Mouse (Mus musculus) adrenal gland, postnatal 4 days (tissue): ENCODE measurements around the gene Amph. TPM values are rescaled to one million over a fixed set of nuclear protein-coding genes. Genes with fewer than 3 reads are reported as not detected.
A peak's percentile ranks its signal among the peaks of the same experiment; 100 is the strongest.

ENCODE experiments used
- DNase-seq, 2 experiments: peaks; one replicate each; pipeline ENCODE4 v3.0.0; 2021 to 2022; ENCODE audit warnings: low spot score in 2 of 2, mixed read lengths in 2 of 2
- total RNA-seq, 2 experiments: library from RNA; stranded (reverse); gene quantifications; 2 replicates each; pipeline ENCODE4 v1.2.3; 2021

Gene Amph
- total RNA-seq, 2 experiments from 2014 or later = 6.4 to 8.6 TPM

GRCm38 (mm10) chr13:19138550-19138949, 190.5 kb downstream of the Amph start:
- no peak for DNase-seq

GRCm38 (mm10) chr13:19139104-19139503, 191.1 kb downstream of the Amph start:
- no peak for DNase-seq

- no peak for DNase-seq
Observed at GRCm38 (mm10) chr13:19139771-19140170, 191.8 kb downstream of the Amph start.

GRCm38 (mm10) chr13:19143766-19144165, 195.8 kb downstream of the Amph start:
- DNase-seq = no peak

DNA sequence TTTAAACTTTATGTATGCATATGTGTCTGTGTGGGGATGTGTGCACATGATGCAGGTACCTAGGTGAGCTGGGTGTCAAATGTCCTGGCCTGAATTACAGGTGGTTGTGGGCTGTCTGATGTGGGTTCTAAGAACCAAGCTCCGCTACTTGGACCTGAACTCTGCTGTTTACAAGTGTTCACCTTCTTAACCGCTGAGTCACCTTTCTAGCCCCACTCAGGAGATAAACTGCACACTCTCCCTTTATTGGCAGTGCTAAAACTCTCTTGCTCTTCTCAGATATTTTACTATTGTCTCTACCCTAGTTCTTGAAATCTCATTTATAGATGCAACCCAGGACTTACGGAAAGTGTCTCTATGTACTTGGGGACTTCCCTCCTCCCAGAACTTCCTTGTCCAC, 199.5 kb downstream of the Amph start:
- no peak for DNase-seq

GRCm38 (mm10) chr13:19149574-19149973, 201.6 kb downstream of the Amph start:
- no peak for DNase-seq

- DNase-seq = no peak
Observed at GRCm38 (mm10) chr13:19150438-19151301, 202.7 kb downstream of the Amph start.

- no peak for DNase-seq
Observed at GRCm38 (mm10) chr13:19152126-19152525, 204.1 kb downstream of the Amph start.

GRCm38 (mm10) chr13:19158484-19158883, 210.5 kb downstream of the Amph start:
- no peak for DNase-seq

GRCm38 (mm10) chr13:19160616-19161015, 212.6 kb downstream of the Amph start:
- DNase-seq = no peak

- DNase-seq = no peak
Observed at GRCm38 (mm10) chr13:19161111-19161510, 213.1 kb downstream of the Amph start.

DNA sequence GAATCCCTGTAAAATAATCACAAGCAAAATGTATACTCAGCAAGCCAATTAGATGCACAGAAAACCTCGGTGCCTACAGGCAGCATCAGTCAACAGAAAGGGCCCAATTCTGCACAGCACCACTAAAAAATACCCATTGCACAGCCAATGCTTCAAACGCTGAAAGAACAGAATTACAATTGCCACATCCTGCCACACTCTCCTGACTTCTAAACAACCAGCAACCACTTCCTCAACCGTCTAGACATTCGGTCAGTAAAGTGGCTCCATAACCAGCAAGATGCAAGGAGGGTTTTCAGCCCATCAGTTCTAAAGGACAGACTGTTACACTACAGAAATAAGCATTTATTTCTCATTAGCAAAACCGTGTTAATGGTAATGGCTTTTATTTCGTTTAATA, 214.1 kb downstream of the Amph start:
- DNase-seq = no peak

- DNase-seq = peak in 1 of 2 experiments; percentile 17
Observed at GRCm38 (mm10) chr13:19177662-19178259, 229.8 kb downstream of the Amph start.

DNA sequence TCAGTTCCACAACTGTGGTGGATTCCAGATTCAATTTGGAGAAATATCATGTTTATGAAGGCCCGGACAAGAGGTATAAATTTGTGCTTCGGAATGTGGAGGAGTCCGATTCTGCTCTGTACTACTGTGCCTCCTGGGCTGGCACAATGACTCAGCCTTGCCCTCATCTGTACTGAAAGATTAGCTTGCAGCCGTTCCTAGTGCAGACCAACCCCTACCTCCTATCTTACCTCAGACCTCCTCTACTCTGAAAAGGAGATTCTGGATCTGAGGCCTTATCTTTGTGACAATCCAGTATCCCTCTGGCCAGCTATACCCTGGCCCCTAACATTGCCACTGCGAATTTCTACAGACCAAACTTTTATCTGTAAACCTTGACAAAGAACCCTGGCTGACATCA, 230.3 kb downstream of the Amph start:
- no peak for DNase-seq

GRCm38 (mm10) chr13:19182259-19182658, 234.3 kb downstream of the Amph start:
- DNase-seq = no peak

DNA sequence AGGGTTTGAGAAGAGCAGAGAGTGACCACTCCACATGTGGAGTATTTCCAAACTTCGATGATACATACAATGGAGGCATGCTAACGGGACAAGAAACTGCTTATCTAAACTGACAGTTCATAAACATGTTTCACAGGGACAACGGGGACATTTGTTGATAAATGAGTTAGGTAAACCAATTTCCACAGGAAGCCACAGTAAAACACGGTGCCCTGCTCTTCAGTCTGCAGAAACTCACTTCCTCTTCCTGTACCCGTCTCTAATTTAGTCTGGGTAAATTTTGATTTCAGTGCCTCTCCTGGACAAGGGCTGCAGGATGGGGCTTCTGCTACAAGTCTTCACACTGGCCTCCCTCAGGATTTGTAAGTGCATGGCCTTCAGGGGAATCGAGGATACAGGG, 242.0 kb downstream of the Amph start:
- no peak for DNase-seq

- no peak for DNase-seq
Observed at GRCm38 (mm10) chr13:19194803-19195202, 246.8 kb downstream of the Amph start.

GRCm38 (mm10) chr13:19195456-19195855, 247.5 kb downstream of the Amph start:
- DNase-seq = no peak
